Mouse (Mus musculus): Measurements from ENCODE around the gene Kpna6. TPM values are rescaled to one million over a fixed set of nuclear protein-coding genes. Genes with fewer than 3 reads are reported as not detected.
"Not testable (repeated sequence)": the region's sequence is repeated elsewhere in the genome, so short reads cannot be mapped to it uniquely, and the experiment has no call there.

Gene Kpna6
- polyA plus RNA-seq, 1 experiment from 2014 or later: 3.7 TPM

DNA sequence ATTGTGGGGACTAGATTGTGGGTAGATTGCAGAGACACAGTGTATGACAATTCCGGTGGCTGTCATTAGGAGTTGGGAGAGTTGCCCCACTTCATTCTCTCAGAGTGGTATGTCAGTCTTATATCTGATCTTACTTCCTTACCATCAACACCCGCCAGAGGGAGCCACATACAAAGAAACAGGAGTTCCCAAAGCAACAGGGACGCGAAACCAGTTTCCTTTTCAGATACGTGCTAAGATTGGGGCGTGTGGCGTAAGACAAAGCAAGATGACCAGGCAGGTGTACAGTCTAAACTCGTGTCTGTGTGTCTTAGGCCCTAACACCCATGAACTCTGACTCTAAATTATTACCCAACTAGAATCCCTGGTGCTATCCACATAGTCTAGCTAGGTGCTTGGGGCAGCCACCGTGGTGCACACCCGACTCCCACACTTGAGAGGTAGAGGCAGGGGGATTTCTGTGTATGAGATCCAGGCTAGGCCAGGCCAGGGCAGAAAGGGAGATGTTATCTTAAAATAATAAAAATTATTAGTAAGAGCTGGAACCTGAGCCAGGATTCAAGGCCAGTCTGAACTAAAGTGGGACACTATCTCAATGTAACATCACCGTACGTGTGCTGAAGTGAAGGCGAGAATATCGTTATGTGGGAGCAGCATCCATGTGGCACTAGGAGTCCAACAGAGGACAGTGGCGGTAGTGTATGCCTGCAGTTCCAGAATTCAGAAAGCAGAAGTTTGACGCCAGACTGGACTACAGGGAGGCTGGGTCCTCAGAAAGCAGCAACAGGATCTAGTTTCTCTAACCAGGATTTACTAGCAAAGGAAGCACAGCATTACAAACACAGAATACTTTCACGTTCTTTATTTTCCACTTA lies 29.2 kb upstream of the Kpna6 start:
- WGBS (ENCODE audit: insufficient replicate concordance): 44% methylated on average over 17 of the region's 17 CpGs
- Histone ChIP-seq H3K27ac (ENCODE audit: low read depth) (no peak overlapping the region), H3K4me2 (ENCODE audit: low read depth, low read length) (peak overlapping the region; percentile 59), H3K4me3 (ENCODE audit: low read depth, low read length) (0 out of 2 replicates have a peak overlapping the region, but pooled peaks have one; percentile 20), H3K9me3 (ENCODE audit: low read length) (no peaks in the 10 kb centered on the region), H3K9ac (replicated peaks) (peak overlapping the region; percentile 41; the same call in 1 of the 2 replicates), H3K4me1 (ENCODE audit: insufficient read depth) (peaks cover 9% of the 10 kb centered on the region), H3K36me3 (replicated peaks; ENCODE audit: insufficient read depth, low read length) (peaks cover 30% of the 10 kb centered on the region), H3K27me3 (ENCODE audit: insufficient read depth, low read length) (no peaks in the 10 kb centered on the region)
- TF ChIP-seq CTCF (IDR thresholded peaks at IDR 0.05; ENCODE audit: low read depth): peak; percentile 94
- TF ChIP-seq EP300 (IDR thresholded peaks at IDR 0.05; ENCODE audit: low read depth): no peak
- DNase-seq: peak; percentile 86
- peak; percentile 41 for ATAC-seq

DNA sequence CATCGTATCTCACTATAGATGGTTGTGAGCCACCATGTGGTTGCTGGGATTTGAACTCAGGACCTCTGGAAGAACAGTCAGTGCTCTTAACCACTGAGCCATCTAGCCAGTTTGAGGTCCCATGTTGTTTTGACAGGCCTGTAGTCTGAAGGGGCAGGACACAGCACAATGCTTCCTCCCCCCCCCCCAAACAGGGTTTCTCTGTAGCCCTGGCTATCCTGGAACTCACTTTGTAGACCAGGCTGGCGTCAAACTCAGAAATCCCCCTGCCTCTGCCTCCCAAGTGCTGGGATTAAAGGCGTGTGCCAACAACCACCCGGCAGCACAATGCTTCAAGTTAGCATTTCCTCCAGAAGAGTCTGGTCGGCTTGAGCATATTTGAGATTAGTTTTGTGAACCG lies 28.1 kb upstream of the Kpna6 start:
- 76% methylated on average over 6 of the region's 6 CpGs for WGBS (ENCODE audit: insufficient replicate concordance)
- not testable (repeated sequence) for H3K4me2 ChIP-seq (ENCODE audit: low read depth, low read length); DNase-seq; ATAC-seq; H3K9me3 ChIP-seq (ENCODE audit: low read length); H3K9ac ChIP-seq (replicated peaks); H3K4me3 ChIP-seq (ENCODE audit: low read depth, low read length); H3K27me3 ChIP-seq (ENCODE audit: insufficient read depth, low read length); H3K4me1 ChIP-seq (ENCODE audit: insufficient read depth); H3K27ac ChIP-seq (ENCODE audit: low read depth)
- peaks cover 21% of the 10 kb centered on the region for H3K36me3 ChIP-seq (replicated peaks; ENCODE audit: insufficient read depth, low read length)

GRCm38 (mm10) chr4:129700216-129700615 lies 27.6 kb upstream of the Kpna6 start:
- Histone ChIP-seq H3K36me3 (replicated peaks; ENCODE audit: insufficient read depth, low read length) (peaks cover 17% of the 10 kb centered on the region), H3K9me3 (ENCODE audit: low read length) (no peaks in the 10 kb centered on the region), H3K27me3 (ENCODE audit: insufficient read depth, low read length) (no peaks in the 10 kb centered on the region), H3K4me1 (ENCODE audit: insufficient read depth) (peaks cover 13% of the 10 kb centered on the region), H3K4me3 (ENCODE audit: low read depth, low read length) (no peak overlapping the region), H3K9ac (replicated peaks) (no peak overlapping the region), H3K27ac (ENCODE audit: low read depth) (no peak overlapping the region), H3K4me2 (ENCODE audit: low read depth, low read length) (no peak overlapping the region)
- no peak for DNase-seq
- no peak for ATAC-seq
- TF ChIP-seq CTCF (IDR thresholded peaks at IDR 0.05; ENCODE audit: low read depth) (no peak), EP300 (IDR thresholded peaks at IDR 0.05; ENCODE audit: low read depth) (no peak)
- 73% methylated on average over 1 of the region's 1 CpGs for WGBS (ENCODE audit: insufficient replicate concordance)

DNA sequence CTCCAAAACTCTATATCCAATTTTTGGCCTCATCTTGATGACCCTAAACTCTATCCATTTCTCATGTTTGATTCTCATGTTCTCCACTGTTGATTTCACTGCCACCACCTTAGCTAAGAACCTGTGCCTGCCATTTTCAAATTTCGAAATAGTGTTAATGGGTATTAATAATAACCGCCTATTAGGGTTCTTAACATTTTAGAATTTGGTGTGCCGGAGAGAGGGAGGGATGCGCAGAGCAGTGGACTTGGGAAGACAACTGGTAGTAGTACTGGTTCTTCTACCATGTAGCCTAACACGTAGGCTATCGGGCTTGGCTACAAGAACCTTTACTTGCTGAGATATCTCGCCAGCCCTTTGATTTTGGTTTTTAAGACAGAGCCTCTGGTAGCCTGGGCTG lies 24.6 kb upstream of the Kpna6 start:
- ATAC-seq: no peak
- Histone ChIP-seq H3K36me3 (replicated peaks; ENCODE audit: insufficient read depth, low read length) (peaks cover 6% of the 10 kb centered on the region), H3K9me3 (ENCODE audit: low read length) (no peaks in the 10 kb centered on the region), H3K4me3 (ENCODE audit: low read depth, low read length) (peak overlapping the region; percentile 87), H3K27me3 (ENCODE audit: insufficient read depth, low read length) (no peaks in the 10 kb centered on the region), H3K4me2 (ENCODE audit: low read depth, low read length) (peak overlapping the region; percentile 87), H3K9ac (replicated peaks) (peak overlapping the region; percentile 74), H3K27ac (ENCODE audit: low read depth) (peak overlapping the region; percentile 64; the same call in 1 of the 2 replicates), H3K4me1 (ENCODE audit: insufficient read depth) (peaks cover 13% of the 10 kb centered on the region)
- TF ChIP-seq EP300 (IDR thresholded peaks at IDR 0.05; ENCODE audit: low read depth): no peak
- DNase-seq: no peak
- 82% methylated on average over 7 of the region's 7 CpGs for WGBS (ENCODE audit: insufficient replicate concordance)

GRCm38 (mm10) chr4:129696158-129696985 lies 23.8 kb upstream of the Kpna6 start, which contains the start of gene Tmem39b:
Tmem39b (minus strand) TSS chr4:129696838.
- Histone ChIP-seq H3K9me3 (ENCODE audit: low read length) (no peaks in the 10 kb centered on the region), H3K9ac (replicated peaks) (peak within 1 kb of the TSS; percentile 74), H3K4me2 (ENCODE audit: low read depth, low read length) (peak within 1 kb of the TSS; percentile 87), H3K4me3 (ENCODE audit: low read depth, low read length) (peak within 1 kb of the TSS; percentile 87), H3K27me3 (ENCODE audit: insufficient read depth, low read length) (no peaks in the 10 kb centered on the region), H3K36me3 (replicated peaks; ENCODE audit: insufficient read depth, low read length) (peaks cover 13% of the 10 kb centered on the region), H3K4me1 (ENCODE audit: insufficient read depth) (peaks cover 11% of the 10 kb centered on the region), H3K27ac (ENCODE audit: low read depth) (peak within 1 kb of the TSS; percentile 64)
- TF ChIP-seq CTCF (IDR thresholded peaks at IDR 0.05; ENCODE audit: low read depth): no peak
- no peak for TF ChIP-seq EP300 (IDR thresholded peaks at IDR 0.05; ENCODE audit: low read depth)
- peak; percentile 92 for DNase-seq
- WGBS (ENCODE audit: insufficient replicate concordance): 3% methylated on average over 43 of the region's 57 CpGs
- ATAC-seq: peak; percentile 93

- ATAC-seq (no peak), DNase-seq (no peak)
- Histone ChIP-seq H3K4me2 (ENCODE audit: low read depth, low read length) (peak overlapping the region; percentile 87), H3K9me3 (ENCODE audit: low read length) (no peaks in the 10 kb centered on the region), H3K27me3 (ENCODE audit: insufficient read depth, low read length) (no peaks in the 10 kb centered on the region), H3K27ac (ENCODE audit: low read depth) (peak overlapping the region; percentile 55), H3K4me3 (ENCODE audit: low read depth, low read length) (peak overlapping the region; percentile 87), H3K36me3 (replicated peaks; ENCODE audit: insufficient read depth, low read length) (peaks cover 14% of the 10 kb centered on the region), H3K4me1 (ENCODE audit: insufficient read depth) (peaks cover 11% of the 10 kb centered on the region), H3K9ac (replicated peaks) (peak overlapping the region; percentile 74)
- TF ChIP-seq EP300 (IDR thresholded peaks at IDR 0.05; ENCODE audit: low read depth) (no peak), CTCF (IDR thresholded peaks at IDR 0.05; ENCODE audit: low read depth) (no peak)
- WGBS (ENCODE audit: insufficient replicate concordance): 21% methylated on average over 6 of the region's 6 CpGs
Observed at GRCm38 (mm10) chr4:129695815-129696157, 23.2 kb upstream of the Kpna6 start.
